Mouse (Mus musculus) left cerebral cortex, postnatal 25 days (tissue): ENCODE results near the gene Tamm41. TPM values are rescaled to one million over a fixed set of nuclear protein-coding genes. Genes with fewer than 3 reads are reported as not detected.

Experiments used
- DNase-seq, 2 experiments: peaks; one replicate each; pipeline ENCODE4 v3.0.0; 2022; ENCODE audit warnings: low spot score in 2 of 2, mixed read lengths in 1 of 2
- intact Hi-C: fragments of 180-260 bp; cut with DNase I; formaldehyde crosslinking; loops from one replicate; pipeline ENCODE4 v1.15.1; 2025
- total RNA-seq, 2 experiments: library from RNA; stranded (reverse); gene quantifications; 2 replicates each; pipeline ENCODE4 v1.2.3; 2021

Gene Tamm41
- total RNA-seq: 10 to 100 TPM; 16.0 to 16.8 TPM

DNA sequence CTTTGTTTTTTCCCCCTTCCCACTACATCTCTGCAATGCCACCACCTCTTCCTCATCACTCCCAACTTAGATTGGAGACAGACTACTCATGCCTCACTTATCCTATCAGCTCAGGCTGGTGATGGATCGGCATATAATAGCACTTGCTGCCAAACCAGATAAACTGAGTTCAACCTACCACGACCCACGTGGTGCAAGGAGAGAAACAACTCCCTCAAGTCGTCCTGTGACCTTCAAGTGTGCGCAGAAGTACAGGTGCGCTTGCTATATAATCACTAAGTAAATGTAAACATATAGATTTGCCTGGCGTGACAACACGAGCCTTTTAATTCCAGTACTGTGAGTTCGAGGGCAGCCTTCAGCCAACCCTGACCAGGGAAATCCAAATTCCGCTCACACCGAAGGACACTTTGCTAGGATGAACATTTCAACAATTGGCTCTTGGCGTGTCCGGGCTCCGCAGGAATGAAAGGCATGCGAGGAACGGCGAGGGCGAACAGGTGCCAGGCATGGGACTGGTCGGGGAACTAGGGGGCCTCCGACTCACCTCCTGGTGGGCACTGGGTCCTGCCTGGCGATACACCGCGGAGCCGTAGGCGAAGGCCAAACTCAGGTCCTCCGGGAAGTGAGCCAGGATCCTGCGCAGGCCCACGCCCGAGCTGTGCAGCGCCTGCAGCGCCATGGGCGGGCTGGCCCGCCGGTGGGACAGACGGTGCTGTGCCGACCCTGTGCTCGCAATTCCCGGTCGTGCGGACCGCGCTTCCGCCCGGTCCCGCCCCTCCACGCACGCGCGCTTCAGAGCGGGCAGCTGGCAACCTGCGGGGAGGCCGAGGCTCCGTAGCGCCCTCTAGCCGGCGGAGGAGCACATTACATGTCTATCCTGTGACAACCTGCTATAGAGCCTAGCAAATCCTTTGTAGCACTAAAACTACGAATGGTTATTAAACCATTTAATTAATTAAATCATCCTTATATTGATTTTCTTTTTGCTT, at the start of gene Tamm41:
TSS of gene Tamm41 (minus strand) at position 774 of the 992 bp plus-strand sequence.
- intact Hi-C loops: no loop called here

DNA sequence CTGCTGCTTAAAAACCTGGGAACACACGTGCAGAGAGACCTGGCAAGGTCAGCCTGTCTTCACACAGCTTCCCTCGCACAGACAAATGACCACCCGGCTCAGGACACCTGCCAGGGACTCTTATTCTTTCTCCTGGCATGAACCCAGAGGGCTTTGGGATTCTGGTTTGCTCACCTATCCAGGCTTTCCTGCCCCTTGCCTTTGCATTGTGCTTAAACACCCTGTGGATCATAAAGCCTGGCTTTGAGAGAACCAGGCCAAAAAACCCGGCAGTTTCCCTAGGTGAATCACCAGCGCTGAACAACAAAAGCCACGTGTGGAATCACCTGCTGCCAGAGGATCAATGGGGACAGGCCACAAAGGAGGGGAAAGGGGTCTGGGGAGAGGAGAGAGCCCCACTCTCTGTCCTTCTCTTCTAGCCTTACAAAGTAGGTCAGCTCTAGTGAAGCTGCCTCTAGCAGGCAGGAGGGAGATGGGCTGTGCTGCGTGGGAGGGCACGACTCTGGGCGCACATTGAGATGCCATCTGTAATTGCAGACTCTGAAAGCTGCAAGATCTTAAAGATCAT, 47.7 kb upstream of the Tamm41 start:
- intact Hi-C loops: loop anchor here (2.0 kb wide), 2 partner anchors 37 to 49 kb away; partner anchors contain the start of gene Syn2
- peak; percentile 83 to 95 for DNase-seq

More for the DNA sequence above, at the start of gene Tamm41:
- DNase-seq: peak; percentile 86 to 87

DNA sequence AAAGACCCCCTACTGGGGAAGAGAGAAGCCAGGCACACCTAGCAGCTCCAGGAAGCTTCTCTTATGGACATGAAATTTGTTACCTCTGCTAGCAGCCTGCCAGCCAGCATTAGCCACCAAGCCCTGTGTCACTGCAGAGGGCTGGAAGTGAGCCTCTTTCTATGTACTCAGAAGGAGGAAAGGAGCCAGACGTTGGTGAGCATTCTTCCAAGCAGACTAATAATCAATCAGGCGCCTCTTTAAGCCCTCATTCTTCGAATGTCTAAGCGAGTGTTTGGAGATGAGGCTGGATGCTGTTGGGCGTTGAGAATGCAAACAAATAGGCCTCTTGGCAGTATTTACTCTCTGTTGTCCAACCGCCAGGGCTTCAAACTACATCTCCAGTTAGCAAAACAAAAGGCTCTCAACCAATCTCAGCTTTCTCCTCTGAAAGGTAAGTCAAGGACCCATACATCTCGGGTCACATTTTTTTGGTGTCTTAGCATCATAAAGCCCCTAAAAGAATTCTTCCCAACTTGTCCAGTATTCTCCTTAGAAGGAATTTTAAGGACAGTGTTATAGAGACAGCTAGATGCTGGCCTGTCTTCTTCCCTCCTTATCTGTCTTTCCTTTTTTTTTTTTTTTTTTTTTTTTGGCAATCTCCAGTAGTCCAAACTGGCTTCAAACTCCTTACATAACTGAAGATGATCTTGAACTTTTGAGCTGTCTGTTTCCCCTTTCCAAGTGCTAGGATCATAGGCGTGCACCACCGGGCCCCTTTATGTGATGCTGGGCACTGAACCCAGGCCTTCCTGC, 39.3 kb upstream of the Tamm41 start:
- no peak for DNase-seq
- intact Hi-C loops: no loop called here

DNA sequence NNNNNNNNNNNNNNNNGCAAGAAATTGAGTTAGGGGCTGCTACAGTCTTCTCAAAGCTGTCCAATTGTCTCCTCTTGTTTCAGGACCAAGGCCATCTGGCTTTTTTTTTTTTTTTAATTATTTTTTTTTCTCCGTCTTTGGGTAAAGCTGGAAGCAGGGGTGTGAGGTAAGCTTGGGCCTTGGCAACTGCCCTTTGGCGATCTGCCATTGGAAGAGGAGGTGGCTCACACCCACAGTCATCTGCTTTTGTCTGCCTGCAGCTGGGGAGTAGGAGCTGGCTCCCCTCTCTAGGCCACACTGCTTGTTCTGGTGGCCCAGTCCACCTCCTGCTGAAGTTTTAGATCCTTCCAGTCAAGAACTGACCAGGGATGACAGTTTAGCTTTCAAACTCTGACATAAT, 34.3 kb upstream of the Tamm41 start:
- intact Hi-C loops: no loop called here
- peak in 1 of 2 experiments; percentile 62 for DNase-seq

DNA sequence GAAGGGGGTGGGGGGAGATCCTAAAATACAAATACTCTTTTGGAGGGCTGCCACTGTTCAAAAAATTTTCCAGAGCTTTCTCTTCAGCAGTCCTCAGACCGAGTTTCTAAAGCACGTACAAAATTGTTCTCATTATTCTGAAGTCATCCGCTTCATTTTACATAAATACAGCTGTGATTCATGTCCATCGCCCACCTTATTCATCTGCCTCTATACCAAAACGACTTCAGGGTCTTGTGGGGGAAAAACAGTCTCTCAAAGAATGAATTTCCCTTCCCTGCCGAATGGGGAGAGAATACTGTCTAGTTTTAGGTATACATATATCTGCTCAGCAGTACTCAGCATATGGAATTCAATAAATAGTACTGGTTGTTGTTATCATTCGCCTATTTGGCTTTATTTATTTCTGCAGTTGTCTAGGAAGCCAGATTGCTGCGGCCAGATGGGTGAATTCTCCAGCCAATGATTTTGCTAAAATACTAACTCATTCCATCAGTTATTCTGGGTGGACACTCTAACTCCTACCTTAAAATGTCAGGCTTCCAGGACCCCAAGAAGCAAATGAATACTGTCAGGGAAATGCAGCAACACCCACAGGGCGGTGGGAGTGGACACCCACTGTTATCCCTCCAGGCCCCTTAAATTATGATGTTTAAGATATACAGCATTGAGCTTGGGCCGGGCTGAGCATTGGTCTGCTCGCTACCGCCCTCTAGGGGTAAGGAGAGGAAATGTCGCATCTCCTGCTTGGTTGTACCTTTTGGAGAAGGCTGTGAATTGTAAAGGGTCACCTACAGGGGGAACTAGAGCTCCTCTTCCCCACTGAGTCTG, 27.9 kb upstream of the Tamm41 start:
- intact Hi-C loops: loop anchor here (2.0 to 5.0 kb wide), 2 partner anchors 59 to 157 kb away; no protein-coding TSS in a partner anchor

DNA sequence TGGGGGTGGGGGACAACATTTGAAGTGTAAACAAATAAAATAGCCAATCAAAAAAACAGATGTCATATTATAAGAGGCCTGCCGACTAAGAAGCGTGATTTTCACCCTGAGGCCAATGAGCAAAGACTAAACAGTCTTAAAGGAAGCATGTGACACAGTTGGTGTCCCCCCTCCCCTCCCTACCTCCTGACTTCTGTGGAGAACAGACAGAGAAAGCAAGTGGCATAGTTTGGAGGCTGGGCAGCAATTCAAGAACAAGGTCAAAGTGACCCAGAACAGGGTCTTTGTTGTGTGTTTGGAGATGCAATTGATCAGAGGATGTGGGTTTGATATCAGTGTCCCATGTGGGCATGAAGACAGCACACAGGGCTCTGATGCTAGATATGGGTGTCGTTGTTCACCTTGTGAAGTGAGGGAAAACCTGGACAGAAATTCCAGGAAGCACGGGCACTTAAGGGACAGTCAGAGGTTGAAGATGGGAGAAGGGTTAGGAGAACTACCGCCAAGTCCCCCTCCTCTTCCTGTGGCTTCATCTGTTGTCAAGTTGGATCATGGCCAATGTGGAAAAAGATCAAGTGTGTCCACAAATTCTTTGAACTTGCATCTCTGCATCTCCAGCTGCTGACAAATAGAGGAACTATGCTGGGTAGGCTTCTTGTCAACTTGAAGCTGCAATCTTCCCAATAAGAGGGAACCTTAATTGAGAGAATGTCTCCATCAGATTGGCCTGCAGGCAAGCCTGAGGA, 25.1 kb upstream of the Tamm41 start:
- no peak for DNase-seq
- intact Hi-C loops: no loop called here

More for the DNA sequence above, 27.9 kb upstream of the Tamm41 start:
- peak; percentile 43 to 69 for DNase-seq

DNA sequence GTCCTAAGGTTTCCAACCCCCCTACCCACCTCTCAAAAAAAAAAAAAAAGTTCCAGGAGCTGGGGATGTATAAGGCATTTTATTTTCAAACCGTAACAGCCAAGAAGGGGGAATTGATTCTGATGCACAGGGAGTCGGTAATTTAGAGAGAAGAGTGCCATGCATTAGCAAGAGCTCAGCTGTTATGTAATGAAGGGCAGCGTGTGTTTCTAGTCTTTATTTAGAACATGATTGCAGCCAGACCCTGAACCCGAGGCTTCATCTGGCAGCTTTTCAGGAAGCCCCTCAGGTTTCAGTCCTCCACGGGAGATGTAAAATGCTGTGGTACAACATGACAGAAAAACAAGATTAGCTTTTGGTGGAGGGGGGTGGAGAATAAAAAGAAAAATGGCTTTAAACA, 21.6 kb upstream of the Tamm41 start:
- DNase-seq: peak in 1 of 2 experiments; percentile 14
- intact Hi-C loops: no loop called here

DNA sequence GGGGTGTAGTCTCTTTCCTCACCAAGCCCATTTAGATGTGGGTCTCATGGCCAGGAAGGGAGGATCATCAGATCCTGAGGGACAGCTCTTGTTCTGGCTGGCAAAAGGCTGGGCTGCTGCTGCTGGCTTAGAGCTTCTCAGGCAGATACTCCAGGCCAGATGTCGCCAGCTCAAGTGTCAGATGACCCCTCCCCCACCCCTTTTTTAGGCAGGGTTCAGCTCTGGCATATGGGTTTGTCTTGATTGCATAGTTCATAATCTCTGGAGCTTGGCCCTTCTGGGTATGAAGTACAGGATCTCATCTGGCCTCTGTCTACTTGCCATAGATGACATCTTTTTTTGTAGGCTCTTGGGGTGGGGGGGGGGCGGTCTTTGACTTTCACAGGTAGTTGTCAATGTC, 19.0 kb upstream of the Tamm41 start:
- no peak for DNase-seq
- intact Hi-C loops: no loop called here

DNA sequence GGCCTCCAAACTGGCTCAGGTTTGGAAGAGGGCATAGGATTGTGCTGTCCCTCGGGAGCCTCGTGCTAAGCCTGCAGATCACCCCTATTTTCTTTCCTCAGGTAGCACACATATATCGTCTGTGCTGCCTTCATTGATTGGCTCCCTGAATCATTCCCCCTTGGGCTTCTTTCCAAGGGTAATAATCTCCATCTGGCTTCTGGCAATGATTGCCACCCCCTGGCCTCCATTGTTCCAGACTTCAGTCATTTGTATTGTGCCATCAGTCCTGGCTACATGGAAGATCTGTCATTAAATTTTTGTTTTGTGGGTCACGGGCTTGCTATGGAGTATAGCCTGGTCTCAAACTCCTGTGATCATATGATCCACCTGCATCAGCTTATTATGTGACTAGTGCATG, 17.8 kb upstream of the Tamm41 start:
- intact Hi-C loops: no loop called here
- no peak for DNase-seq

DNA sequence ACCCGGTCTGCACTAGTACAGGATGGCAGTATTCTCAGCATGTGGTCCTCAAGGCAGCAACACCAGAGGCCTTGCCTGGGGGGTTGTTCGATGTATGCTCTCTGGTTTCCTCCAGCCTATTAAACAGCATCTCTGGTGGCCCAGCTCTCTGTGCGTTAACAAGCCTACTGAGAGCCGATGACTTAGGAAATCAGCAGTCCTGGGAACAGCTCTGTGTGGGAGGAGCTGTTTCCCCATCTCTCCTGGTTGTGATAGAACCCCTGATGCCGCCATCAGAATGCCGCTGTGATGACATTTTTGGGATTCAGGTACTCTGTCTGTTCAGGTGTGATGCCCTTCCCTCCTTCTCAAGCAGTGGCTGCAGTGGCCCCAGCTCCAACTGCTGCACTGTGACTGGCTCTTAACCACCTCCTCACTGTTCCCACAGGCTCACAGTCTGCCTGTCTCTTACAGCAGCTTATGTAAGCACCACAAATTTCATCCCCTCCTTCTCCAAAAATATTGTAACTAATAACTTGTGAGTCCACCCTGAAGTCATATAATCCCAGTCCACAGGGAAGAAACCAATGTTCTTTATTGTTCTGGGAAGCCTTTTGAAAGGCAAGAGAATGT, 14.0 kb upstream of the Tamm41 start:
- peak in 1 of 2 experiments; percentile 38 for DNase-seq
- intact Hi-C loops: no loop called here

DNA sequence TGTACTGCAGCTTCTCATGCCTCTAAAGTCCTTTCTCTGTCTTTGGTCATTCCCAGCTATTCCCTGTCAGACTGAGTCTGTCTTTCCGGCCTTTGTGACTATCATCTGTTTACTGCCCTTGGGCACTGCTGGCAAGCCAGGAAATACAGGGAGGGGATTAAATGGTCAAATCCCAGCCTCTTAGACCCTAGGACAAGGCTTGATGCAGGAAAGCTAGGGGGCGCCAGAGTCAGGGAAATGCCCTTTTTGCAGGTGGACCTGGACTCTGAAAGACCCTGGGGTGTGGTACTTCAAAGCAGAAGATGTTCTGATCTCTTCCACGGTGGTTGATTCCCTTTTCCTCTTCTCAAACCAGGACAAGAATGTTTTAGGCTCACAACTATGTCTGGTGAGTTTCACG, 11.3 kb upstream of the Tamm41 start:
- peak; percentile 38 to 52 for DNase-seq

GRCm38 (mm10) chr6:115047816-115048215, 10.1 kb upstream of the Tamm41 start:
- intact Hi-C loops: loop anchor here (5.0 to 10.0 kb wide), 2 partner anchors 177 to 489 kb away; partner anchors contain the start of gene Gm17482
- peak in 1 of 2 experiments; percentile 40 for DNase-seq

More for the DNA sequence above, 11.3 kb upstream of the Tamm41 start:
- intact Hi-C loops: loop anchor here (1.0 to 10.0 kb wide), 3 partner anchors 176 to 488 kb away; partner anchors contain the start of gene Gm17482

- DNase-seq: no peak
- intact Hi-C loops: loop anchor here (5.0 to 10.0 kb wide), 2 partner anchors 179 to 491 kb away; partner anchors contain the start of gene Gm17482
These were observed 8.4 kb upstream of the Tamm41 start for GRCm38 (mm10) chr6:115046064-115046463.

GRCm38 (mm10) chr6:115044709-115045108, 7.0 kb upstream of the Tamm41 start:
- intact Hi-C loops: loop anchor here (5.0 to 10.0 kb wide), 2 partner anchors 180 to 493 kb away; partner anchors contain the start of gene Gm17482
- no peak for DNase-seq

- intact Hi-C loops: loop anchor here (10.0 kb wide), 1 partner anchor 181 kb away; the partner anchor contains the start of gene Gm17482
- DNase-seq: peak in 1 of 2 experiments; percentile 63
These were observed 6.2 kb upstream of the Tamm41 start for GRCm38 (mm10) chr6:115043657-115044500.

- no peak for DNase-seq
- intact Hi-C loops: loop anchor here (10.0 kb wide), 1 partner anchor 182 kb away; the partner anchor contains the start of gene Gm17482
These were observed 4.9 kb upstream of the Tamm41 start for GRCm38 (mm10) chr6:115042609-115043008.
